Mouse (Mus musculus): Measurements from ENCODE around the gene Ranbp17. TPM values are rescaled to one million over a fixed set of nuclear protein-coding genes. Genes with fewer than 3 reads are reported as not detected.
A peak's percentile ranks its signal among the peaks of the same experiment; 100 is the strongest.

Ranbp17 gene
- total RNA-seq, 2 experiments from 2014 or later = 2.4 to 7.1 TPM

GRCm38 (mm10) chr11:33427789-33428188 is 85.8 kb downstream of the Ranbp17 start:
- peak; percentile 62; the same call in 1 of the 2 replicates for ATAC-seq (replicated peaks; ENCODE audit: low FRiP score, poor library complexity, severe bottlenecking)

GRCm38 (mm10) chr11:33422226-33422625 is 91.3 kb downstream of the Ranbp17 start:
- ATAC-seq (replicated peaks; ENCODE audit: low FRiP score, poor library complexity, severe bottlenecking) = no peak

- ATAC-seq (replicated peaks; ENCODE audit: low FRiP score, poor library complexity, severe bottlenecking) = no peak
Observed at GRCm38 (mm10) chr11:33404651-33405050, 108.9 kb downstream of the Ranbp17 start.

GRCm38 (mm10) chr11:33399346-33399745 is 114.2 kb downstream of the Ranbp17 start:
- ATAC-seq (replicated peaks; ENCODE audit: low FRiP score, poor library complexity, severe bottlenecking) = no peak

GRCm38 (mm10) chr11:33398701-33399100 is 114.8 kb downstream of the Ranbp17 start:
- no peak for ATAC-seq (replicated peaks; ENCODE audit: low FRiP score, poor library complexity, severe bottlenecking)

GRCm38 (mm10) chr11:33396275-33396674 is 117.3 kb downstream of the Ranbp17 start:
- ATAC-seq (replicated peaks; ENCODE audit: low FRiP score, poor library complexity, severe bottlenecking) = no peak

- no peak for ATAC-seq (replicated peaks; ENCODE audit: low FRiP score, poor library complexity, severe bottlenecking)
Observed at GRCm38 (mm10) chr11:33394093-33394492, 119.5 kb downstream of the Ranbp17 start.

- ATAC-seq (replicated peaks; ENCODE audit: low FRiP score, poor library complexity, severe bottlenecking) = no peak
Observed at GRCm38 (mm10) chr11:33388685-33389084, 124.9 kb downstream of the Ranbp17 start.

GRCm38 (mm10) chr11:33361867-33362266 is 151.7 kb downstream of the Ranbp17 start:
- ATAC-seq (replicated peaks; ENCODE audit: low FRiP score, poor library complexity, severe bottlenecking) = no peak

- no peak for ATAC-seq (replicated peaks; ENCODE audit: low FRiP score, poor library complexity, severe bottlenecking)
Observed at GRCm38 (mm10) chr11:33349269-33349668, 164.3 kb downstream of the Ranbp17 start.

GRCm38 (mm10) chr11:33342061-33342460 is 171.5 kb downstream of the Ranbp17 start:
- no peak for ATAC-seq (replicated peaks; ENCODE audit: low FRiP score, poor library complexity, severe bottlenecking)

- no peak for ATAC-seq (replicated peaks; ENCODE audit: low FRiP score, poor library complexity, severe bottlenecking)
Observed at GRCm38 (mm10) chr11:33336552-33337121, 176.9 kb downstream of the Ranbp17 start.

GRCm38 (mm10) chr11:33335616-33336015 is 177.9 kb downstream of the Ranbp17 start:
- no peak for ATAC-seq (replicated peaks; ENCODE audit: low FRiP score, poor library complexity, severe bottlenecking)

GRCm38 (mm10) chr11:33332137-33332536 is 181.4 kb downstream of the Ranbp17 start:
- ATAC-seq (replicated peaks; ENCODE audit: low FRiP score, poor library complexity, severe bottlenecking) = no peak

- no peak for ATAC-seq (replicated peaks; ENCODE audit: low FRiP score, poor library complexity, severe bottlenecking)
Observed at GRCm38 (mm10) chr11:33319006-33319611, 194.4 kb downstream of the Ranbp17 start.

- ATAC-seq (replicated peaks; ENCODE audit: low FRiP score, poor library complexity, severe bottlenecking) = no peak
Observed at GRCm38 (mm10) chr11:33309566-33309965, 204.0 kb downstream of the Ranbp17 start.

GRCm38 (mm10) chr11:33300859-33301258 is 212.7 kb downstream of the Ranbp17 start:
- ATAC-seq (replicated peaks; ENCODE audit: low FRiP score, poor library complexity, severe bottlenecking) = no peak

- ATAC-seq (replicated peaks; ENCODE audit: low FRiP score, poor library complexity, severe bottlenecking) = no peak
Observed at GRCm38 (mm10) chr11:33299371-33299770, 214.2 kb downstream of the Ranbp17 start.

- ATAC-seq (replicated peaks; ENCODE audit: low FRiP score, poor library complexity, severe bottlenecking) = no peak
Observed at GRCm38 (mm10) chr11:33297121-33297520, 216.4 kb downstream of the Ranbp17 start.

- no peak for ATAC-seq (replicated peaks; ENCODE audit: low FRiP score, poor library complexity, severe bottlenecking)
Observed at GRCm38 (mm10) chr11:33295422-33295821, 218.1 kb downstream of the Ranbp17 start.

GRCm38 (mm10) chr11:33294063-33294462 is 219.5 kb downstream of the Ranbp17 start:
- ATAC-seq (replicated peaks; ENCODE audit: low FRiP score, poor library complexity, severe bottlenecking) = no peak

GRCm38 (mm10) chr11:33278571-33278970 is 235.0 kb downstream of the Ranbp17 start:
- ATAC-seq (replicated peaks; ENCODE audit: low FRiP score, poor library complexity, severe bottlenecking) = no peak
